Mouse (Mus musculus) adrenal gland, postnatal 36 days (tissue): ENCODE results near the gene Olfr995. TPM values are rescaled to one million over a fixed set of nuclear protein-coding genes. Genes with fewer than 3 reads are reported as not detected.
A peak's percentile ranks its signal among the peaks of the same experiment; 100 is the strongest.

Source experiments
- DNase-seq, 2 experiments: peaks; one replicate each; pipeline ENCODE4 v3.0.0; 2021; ENCODE audit warnings: mixed read lengths in 1 of 2
- long read RNA-seq, 2 experiments: library from polyadenylated mRNA; stranded (forward); transcript quantifications; one replicate each; pipeline ENCODE4 v2.0.0; 2021; ENCODE audit warnings: borderline sequencing depth in 2 of 2
- total RNA-seq, 2 experiments: library from RNA; stranded (reverse); gene quantifications; 2 replicates each; pipeline ENCODE4 v1.2.3; 2021

Gene Olfr995
- total RNA-seq = not detected
- long read RNA-seq, experiment 1 = 0 reads
- long read RNA-seq, experiment 2 = 0 reads

DNA sequence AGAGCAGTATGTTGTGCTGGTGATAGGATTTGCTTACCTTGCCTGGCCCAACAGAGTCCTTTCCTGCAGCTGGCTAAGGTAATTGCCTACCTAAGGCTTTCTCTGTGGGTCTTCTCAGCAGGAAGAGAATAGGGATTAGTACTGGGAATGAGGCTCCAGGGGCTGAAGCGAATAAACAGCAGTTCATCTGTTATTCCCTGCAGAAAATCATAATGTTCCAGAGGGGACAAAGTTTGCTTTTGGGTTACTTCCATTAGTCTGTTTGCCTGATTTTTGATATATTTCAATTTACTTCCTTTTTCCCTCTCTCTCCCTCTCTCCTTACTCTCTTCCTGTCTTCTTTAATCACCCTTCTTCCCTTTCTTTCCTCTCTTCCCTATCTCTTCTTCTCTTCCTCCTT lies at the start of gene Olfr995:
Gene Olfr995, minus strand, starts transcription at position 101 of the 400 bp plus-strand sequence.
- DNase-seq = no peak

DNA sequence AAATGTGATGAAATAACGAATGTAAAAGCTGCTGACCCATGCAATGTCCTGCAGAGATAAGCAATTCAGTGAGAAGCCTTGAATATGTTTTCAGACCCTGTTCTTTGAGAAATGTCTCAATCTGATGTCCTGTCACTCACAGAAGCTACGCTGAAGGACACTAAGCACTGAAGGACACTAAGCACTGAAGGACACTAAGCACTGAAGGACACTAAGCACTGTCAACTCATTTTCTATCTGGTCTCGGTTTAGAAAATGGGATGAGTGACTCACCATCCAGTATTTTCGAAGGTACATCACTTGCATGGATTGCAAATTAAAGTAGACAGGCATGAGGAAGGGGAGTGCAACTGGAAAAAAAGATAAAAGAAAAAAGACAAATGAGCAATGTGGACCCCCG lies 47.0 kb upstream of the Olfr995 start:
- DNase-seq = peak; percentile 5 to 16

DNA sequence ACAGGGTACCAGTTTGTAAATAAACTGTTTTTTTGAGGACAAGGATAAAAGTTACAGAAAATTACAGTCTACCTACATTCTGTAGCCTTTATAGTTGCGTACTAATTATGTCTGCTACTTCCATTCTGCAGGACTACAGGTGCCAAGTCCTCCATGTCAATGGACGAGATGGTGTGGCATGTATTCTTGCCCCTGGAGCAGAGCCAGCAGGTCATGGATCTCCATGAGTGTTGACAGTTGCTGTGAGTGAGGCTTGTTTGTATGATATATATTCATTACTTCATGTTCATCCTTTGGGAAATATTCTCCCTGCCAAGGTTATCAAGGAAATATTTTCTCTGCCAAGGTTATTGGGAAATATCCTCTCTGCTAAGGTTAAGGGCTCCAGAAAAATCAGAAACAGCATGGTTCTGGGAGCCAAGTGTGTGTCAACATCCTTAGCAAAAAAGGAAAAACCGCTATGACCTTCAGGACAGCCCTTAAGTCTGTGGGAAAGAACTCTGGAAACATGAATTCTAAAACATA lies 23.4 kb upstream of the Olfr995 start:
- DNase-seq = peak; percentile 74 to 76

DNA sequence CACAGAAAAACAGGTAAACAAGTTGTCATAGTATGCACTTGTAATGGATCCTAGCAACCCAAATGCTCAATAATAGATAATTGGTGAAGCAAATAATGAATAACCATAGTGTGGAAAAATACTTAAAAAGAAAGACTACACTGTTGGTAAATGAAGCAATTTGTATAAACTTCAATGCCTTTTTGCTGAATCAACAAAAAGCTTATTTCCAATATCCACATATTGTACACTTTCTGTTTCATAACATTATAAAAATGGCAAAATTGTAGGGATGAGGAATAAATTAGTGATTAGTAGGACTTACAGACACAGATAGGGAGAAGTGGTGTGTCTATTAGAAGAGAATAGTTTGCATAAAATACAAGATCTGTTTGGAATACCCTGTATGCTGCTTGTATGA lies 893 bp downstream of the Olfr995 start:
- DNase-seq = no peak

DNA sequence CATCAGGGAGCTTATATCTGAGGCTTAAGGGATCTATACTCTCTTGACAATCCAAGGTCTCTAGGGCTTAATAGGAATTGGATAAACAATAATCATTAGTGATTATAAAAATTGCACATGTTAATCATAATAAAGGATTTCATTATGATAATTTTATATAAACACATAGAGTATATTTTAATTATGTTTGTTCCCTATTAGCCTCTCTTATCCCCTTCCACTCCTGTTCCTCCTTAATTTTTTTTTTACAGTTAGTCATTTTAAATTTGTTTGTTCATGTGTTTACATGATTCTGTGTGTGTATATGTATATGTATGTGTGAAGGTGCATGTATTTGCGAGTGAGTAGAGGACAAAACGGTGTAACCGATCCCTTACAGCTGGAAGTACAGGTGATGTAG lies 7.1 kb downstream of the Olfr995 start, which contains the start of gene Olfr994:
Gene Olfr994, minus strand, starts transcription at position 101 of the 400 bp plus-strand sequence.
- DNase-seq = no peak

DNA sequence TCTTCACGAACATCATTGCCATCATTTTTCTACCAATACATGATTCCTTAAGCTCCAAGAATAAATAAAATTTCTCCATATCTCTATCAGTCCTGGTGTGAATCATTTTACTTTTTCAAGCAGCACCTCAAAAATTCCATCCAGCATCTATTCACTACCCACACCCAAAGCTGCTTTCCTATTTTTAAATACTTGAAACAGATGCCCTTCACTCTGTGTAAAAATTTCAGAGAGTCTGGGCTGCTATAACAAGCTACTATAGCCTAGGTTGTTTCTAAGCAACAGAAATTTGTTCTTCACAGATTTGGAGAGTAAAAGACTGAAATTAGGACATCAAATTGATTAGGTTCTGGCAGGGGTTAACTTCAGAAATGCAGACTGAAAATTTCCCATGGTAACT lies 17.5 kb downstream of the Olfr995 start:
- no peak for DNase-seq

DNA sequence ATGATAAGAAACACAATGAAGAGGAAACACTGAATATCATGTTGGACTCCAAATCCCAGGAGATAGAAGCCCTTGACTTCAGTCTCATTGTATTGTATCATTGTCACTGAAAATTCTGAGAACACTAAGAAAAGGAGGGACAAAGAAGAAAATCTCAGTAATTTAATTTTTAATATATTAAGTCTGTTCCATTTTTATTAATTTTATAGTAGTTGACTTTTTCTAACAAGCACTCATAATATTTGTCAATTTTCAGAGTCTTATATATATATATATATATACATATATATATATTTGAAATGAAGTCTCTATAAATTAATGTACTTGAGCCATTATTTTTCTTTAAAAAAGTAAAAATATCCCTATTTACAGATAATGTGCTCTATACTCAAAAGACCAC lies 28.7 kb downstream of the Olfr995 start, which contains the start of gene Olfr993:
Gene Olfr993, minus strand, starts transcription at position 101 of the 400 bp plus-strand sequence.
- no peak for DNase-seq

DNA sequence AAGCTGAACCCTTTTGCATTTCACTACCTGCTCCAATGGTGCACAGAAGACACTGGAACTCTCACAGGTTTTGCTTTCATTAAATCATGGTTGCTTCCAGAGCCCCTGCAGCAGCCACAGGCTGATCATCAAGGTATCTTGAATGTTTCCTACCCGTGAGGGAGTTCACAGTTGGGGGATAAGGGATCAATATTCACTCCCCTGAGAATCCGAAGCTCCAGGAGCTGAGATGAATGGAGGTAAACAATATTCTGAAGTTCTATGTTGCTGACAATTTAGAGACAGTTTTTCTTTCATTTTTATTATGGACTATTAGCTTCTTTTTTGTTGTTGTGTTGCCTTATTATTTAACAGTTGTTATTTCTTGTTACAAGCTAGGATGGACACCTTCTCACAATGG lies 34.1 kb downstream of the Olfr995 start, which contains the start of gene Olfr992:
Gene Olfr992, minus strand, starts transcription at position 101 of the 400 bp plus-strand sequence.
- no peak for DNase-seq

Other genes starting within 250 kb of the Olfr995 start
- 10 to 100 TPM; 13.8 to 24.4 TPM for gene Lrrc55, start 246.4 kb downstream of the Olfr995 start, total RNA-seq
- gene Olfr987, start 104.3 kb downstream of the Olfr995 start, total RNA-seq = not detected
- gene Olfr988, start 80.4 kb downstream of the Olfr995 start, total RNA-seq = not detected
- not detected for gene Olfr992, start 34.2 kb downstream of the Olfr995 start, total RNA-seq
- gene Olfr993, start 28.8 kb downstream of the Olfr995 start, total RNA-seq = not detected
- gene Olfr994, start 7.2 kb downstream of the Olfr995 start, total RNA-seq = not detected
- under 1 TPM; 0.26 to 0.33 TPM for gene 4833423E24Rik, start 75.4 kb upstream of the Olfr995 start, total RNA-seq
- not detected for gene Olfr996, start 135.6 kb upstream of the Olfr995 start, total RNA-seq
- gene Olfr998, start 145.3 kb upstream of the Olfr995 start, total RNA-seq = not detected
- not detected for gene Olfr1000, start 168.3 kb upstream of the Olfr995 start, total RNA-seq
- not detected for gene Olfr1002, start 207.1 kb upstream of the Olfr995 start, total RNA-seq
- gene Olfr154, start 220.8 kb upstream of the Olfr995 start, total RNA-seq = not detected
- not detected for gene Olfr1006, start 235.1 kb upstream of the Olfr995 start, total RNA-seq
- gene Olfr1008, start 245.8 kb upstream of the Olfr995 start, total RNA-seq = not detected